Mouse (Mus musculus) stomach, postnatal 0 days (tissue): ENCODE measurements around the gene Nudt14.

Source experiments
- CTCF ChIP-seq: IDR thresholded peaks from 2 replicates; pipeline ENCODE4 v1.5.1; 2016; ENCODE audit warnings: antibody characterized with exemption, low read depth, mild to moderate bottlenecking, moderate library complexity
- EP300 ChIP-seq: optimal IDR thresholded peaks from 2 replicates; pipeline ENCODE3; 2016; ENCODE audit warnings: antibody characterized with exemption

GRCm38 (mm10) chr12:112947307-112947706 lies 5.4 kb upstream of the Nudt14 start:
- TF ChIP-seq CTCF (peak; percentile 66), EP300 (no peak)
